Mouse (Mus musculus): ENCODE results near the gene Adam8. TPM values are rescaled to one million over a fixed set of nuclear protein-coding genes. Genes with fewer than 3 reads are reported as not detected.

Adam8 gene
- polyA plus RNA-seq (2015; fragmentation: Nextera tagmentation; extraction: Ambion mirVana): 1.9 and 3.1 TPM in 2 replicates

GRCm38 (mm10) chr7:139992406-139992805, at the start of gene Adam8:
Gene Adam8 (minus strand): TSS chr7:139992562.
- ATAC-seq (ENCODE audit: low read depth): peak; percentile 63

GRCm38 (mm10) chr7:140037171-140037555, 44.8 kb upstream of the Adam8 start:
- H3K27ac ChIP-seq (ENCODE audit: low read length): no peak overlapping the region
- 48% methylated on average over 3 of the region's 3 CpGs for WGBS
- no peaks in the 10 kb centered on the region for H3K27me3 ChIP-seq (ENCODE audit: control insufficient read depth, insufficient read depth, low read depth, low read length)
- no peak for ATAC-seq (ENCODE audit: low read depth)
- H3K9ac ChIP-seq (ENCODE audit: low read length): peak overlapping the region; percentile 87
- H3K9me3 ChIP-seq (ENCODE audit: control insufficient read depth, low read length): no peaks in the 10 kb centered on the region
- H3K36me3 ChIP-seq (ENCODE audit: control insufficient read depth, insufficient read depth, low read length): peaks cover 10% of the 10 kb centered on the region
- peaks cover 15% of the 10 kb centered on the region for H3K4me1 ChIP-seq (replicated peaks; ENCODE audit: control insufficient read depth, insufficient read depth, low read length)
- H3K4me2 ChIP-seq (ENCODE audit: low read depth, low read length): peak overlapping the region; percentile 97
- peak overlapping the region; percentile 96 for H3K4me3 ChIP-seq (ENCODE audit: low read length)

More at GRCm38 (mm10) chr7:139992406-139992805, at the start of gene Adam8:
- no peaks in the 10 kb centered on the region for H3K9me3 ChIP-seq (ENCODE audit: control insufficient read depth, low read length)
- H3K36me3 ChIP-seq (ENCODE audit: control insufficient read depth, insufficient read depth, low read length): peaks cover 14% of the 10 kb centered on the region
- no peak within 1 kb of the TSS for H3K27ac ChIP-seq (ENCODE audit: low read length)
- no peaks in the 10 kb centered on the region for H3K27me3 ChIP-seq (ENCODE audit: control insufficient read depth, insufficient read depth, low read depth, low read length)
- H3K4me1 ChIP-seq (replicated peaks; ENCODE audit: control insufficient read depth, insufficient read depth, low read length): no peaks in the 10 kb centered on the region
- H3K4me3 ChIP-seq (ENCODE audit: low read length): no peak within 1 kb of the TSS
- no peak within 1 kb of the TSS for H3K4me2 ChIP-seq (ENCODE audit: low read depth, low read length)
- no peak within 1 kb of the TSS for H3K9ac ChIP-seq (ENCODE audit: low read length)
- WGBS: 26% methylated on average over 7 of the region's 7 CpGs

- WGBS: under 1% methylated on average over 69 of the region's 69 CpGs
- H3K27me3 ChIP-seq (ENCODE audit: control insufficient read depth, insufficient read depth, low read depth, low read length): no peaks in the 10 kb centered on the region
- H3K4me3 ChIP-seq (ENCODE audit: low read length): peak within 1 kb of the TSS; percentile 96
- peaks cover 14% of the 10 kb centered on the region for H3K36me3 ChIP-seq (ENCODE audit: control insufficient read depth, insufficient read depth, low read length)
- peak; percentile 99 for ATAC-seq (ENCODE audit: low read depth)
- H3K4me1 ChIP-seq (replicated peaks; ENCODE audit: control insufficient read depth, insufficient read depth, low read length): peaks cover 15% of the 10 kb centered on the region
- H3K9me3 ChIP-seq (ENCODE audit: control insufficient read depth, low read length): no peaks in the 10 kb centered on the region
- peak within 1 kb of the TSS; percentile 87 for H3K9ac ChIP-seq (ENCODE audit: low read length)
- H3K27ac ChIP-seq (ENCODE audit: low read length): peak within 1 kb of the TSS; percentile 92
- peak within 1 kb of the TSS; percentile 97 for H3K4me2 ChIP-seq (ENCODE audit: low read depth, low read length)
Measured at GRCm38 (mm10) chr7:140036281-140037170, 44.2 kb upstream of the Adam8 start, which contains the start of the genes Zfp511 and Tubgcp2. Gene Zfp511 (plus strand): TSS chr7:140036391. Gene Tubgcp2 (minus strand): TSS chr7:140036669.

DNA sequence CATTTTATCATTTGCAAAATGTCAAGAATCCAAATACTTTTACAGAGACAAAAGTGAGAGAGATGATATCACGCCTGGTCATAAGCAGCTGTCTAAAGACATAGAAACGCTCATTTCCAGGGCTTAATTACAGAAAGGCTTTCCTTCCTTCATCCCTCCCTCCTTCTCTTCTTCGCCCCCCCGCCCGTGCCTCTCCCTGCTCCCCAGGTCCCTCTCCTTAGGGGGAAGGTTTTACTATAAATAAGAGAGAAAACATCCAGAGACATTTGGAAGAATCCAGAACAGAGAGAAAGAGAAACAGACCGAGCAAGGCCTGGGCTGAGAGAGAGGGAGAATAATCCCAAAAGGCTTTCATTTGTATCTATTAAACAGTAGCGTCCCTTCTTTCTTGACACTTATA, 43.1 kb upstream of the Adam8 start:
- Histone ChIP-seq H3K9me3 (ENCODE audit: control insufficient read depth, low read length) (no peaks in the 10 kb centered on the region), H3K27me3 (ENCODE audit: control insufficient read depth, insufficient read depth, low read depth, low read length) (no peaks in the 10 kb centered on the region), H3K27ac (ENCODE audit: low read length) (peak overlapping the region; percentile 92; the same call in 1 of the 2 replicates), H3K9ac (ENCODE audit: low read length) (peak overlapping the region; percentile 87), H3K36me3 (ENCODE audit: control insufficient read depth, insufficient read depth, low read length) (peaks cover 23% of the 10 kb centered on the region), H3K4me2 (ENCODE audit: low read depth, low read length) (peak overlapping the region; percentile 97), H3K4me1 (replicated peaks; ENCODE audit: control insufficient read depth, insufficient read depth, low read length) (peaks cover 15% of the 10 kb centered on the region), H3K4me3 (ENCODE audit: low read length) (peak overlapping the region; percentile 96)
- WGBS: 7% methylated on average over 7 of the region's 7 CpGs
- no peak for ATAC-seq (ENCODE audit: low read depth)

- H3K27me3 ChIP-seq (ENCODE audit: control insufficient read depth, insufficient read depth, low read depth, low read length): no peaks in the 10 kb centered on the region
- ATAC-seq (ENCODE audit: low read depth): no peak
- no peak overlapping the region for H3K4me3 ChIP-seq (ENCODE audit: low read length)
- H3K36me3 ChIP-seq (ENCODE audit: control insufficient read depth, insufficient read depth, low read length): peaks cover 42% of the 10 kb centered on the region
- H3K4me1 ChIP-seq (replicated peaks; ENCODE audit: control insufficient read depth, insufficient read depth, low read length): peaks cover 15% of the 10 kb centered on the region
- no peaks in the 10 kb centered on the region for H3K9me3 ChIP-seq (ENCODE audit: control insufficient read depth, low read length)
- H3K9ac ChIP-seq (ENCODE audit: low read length): no peak overlapping the region
- no peak overlapping the region for H3K27ac ChIP-seq (ENCODE audit: low read length)
- H3K4me2 ChIP-seq (ENCODE audit: low read depth, low read length): no peak overlapping the region
- WGBS: 95% methylated on average over 9 of the region's 9 CpGs
Measured at GRCm38 (mm10) chr7:140033386-140033785, 41.0 kb upstream of the Adam8 start.

DNA sequence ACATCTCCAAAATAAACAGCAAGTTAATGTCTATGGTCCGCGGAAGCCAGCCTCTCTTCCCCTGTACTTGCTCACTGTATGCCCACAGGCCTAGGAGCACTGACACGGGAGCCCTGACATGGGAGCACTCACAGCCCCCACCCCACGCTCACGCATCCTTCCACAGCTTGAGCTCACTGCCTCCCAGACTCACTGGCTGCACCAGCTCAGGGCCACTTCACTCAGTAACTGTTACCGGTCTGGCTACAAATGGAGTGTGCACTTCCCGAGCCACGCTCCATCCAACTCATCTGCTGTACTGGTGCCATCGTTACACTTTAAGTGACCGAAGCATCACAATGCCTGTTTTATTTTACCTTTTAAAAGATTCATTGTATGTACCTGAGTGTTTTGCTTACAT, 40.0 kb upstream of the Adam8 start:
- no peak for ATAC-seq (ENCODE audit: low read depth)
- no peak overlapping the region for H3K4me3 ChIP-seq (ENCODE audit: low read length)
- H3K9me3 ChIP-seq (ENCODE audit: control insufficient read depth, low read length): no peaks in the 10 kb centered on the region
- 95% methylated on average over 10 of the region's 10 CpGs for WGBS
- peaks cover 15% of the 10 kb centered on the region for H3K4me1 ChIP-seq (replicated peaks; ENCODE audit: control insufficient read depth, insufficient read depth, low read length)
- no peaks in the 10 kb centered on the region for H3K27me3 ChIP-seq (ENCODE audit: control insufficient read depth, insufficient read depth, low read depth, low read length)
- H3K36me3 ChIP-seq (ENCODE audit: control insufficient read depth, insufficient read depth, low read length): peaks cover 48% of the 10 kb centered on the region
- H3K4me2 ChIP-seq (ENCODE audit: low read depth, low read length): no peak overlapping the region
- no peak overlapping the region for H3K27ac ChIP-seq (ENCODE audit: low read length)
- no peak overlapping the region for H3K9ac ChIP-seq (ENCODE audit: low read length)

- Histone ChIP-seq H3K4me3 (ENCODE audit: low read length) (no peak overlapping the region), H3K4me2 (ENCODE audit: low read depth, low read length) (no peak overlapping the region), H3K4me1 (replicated peaks; ENCODE audit: control insufficient read depth, insufficient read depth, low read length) (peaks cover 9% of the 10 kb centered on the region), H3K36me3 (ENCODE audit: control insufficient read depth, insufficient read depth, low read length) (peaks cover 48% of the 10 kb centered on the region), H3K9ac (ENCODE audit: low read length) (no peak overlapping the region), H3K27me3 (ENCODE audit: control insufficient read depth, insufficient read depth, low read depth, low read length) (no peaks in the 10 kb centered on the region), H3K9me3 (ENCODE audit: control insufficient read depth, low read length) (no peaks in the 10 kb centered on the region), H3K27ac (ENCODE audit: low read length) (no peak overlapping the region)
- no peak for ATAC-seq (ENCODE audit: low read depth)
- WGBS: 90% methylated on average over 12 of the region's 12 CpGs
Measured at GRCm38 (mm10) chr7:140031771-140032170, 39.4 kb upstream of the Adam8 start.

GRCm38 (mm10) chr7:140011336-140011735, 19.0 kb upstream of the Adam8 start:
- Histone ChIP-seq H3K27ac (ENCODE audit: low read length) (no peak overlapping the region), H3K4me1 (replicated peaks; ENCODE audit: control insufficient read depth, insufficient read depth, low read length) (no peaks in the 10 kb centered on the region), H3K9me3 (ENCODE audit: control insufficient read depth, low read length) (no peaks in the 10 kb centered on the region; the same call in 1 of the 2 replicates), H3K4me3 (ENCODE audit: low read length) (no peak overlapping the region), H3K36me3 (ENCODE audit: control insufficient read depth, insufficient read depth, low read length) (peaks cover 17% of the 10 kb centered on the region), H3K27me3 (ENCODE audit: control insufficient read depth, insufficient read depth, low read depth, low read length) (no peaks in the 10 kb centered on the region), H3K9ac (ENCODE audit: low read length) (no peak overlapping the region), H3K4me2 (ENCODE audit: low read depth, low read length) (no peak overlapping the region)
- 96% methylated on average over 17 of the region's 17 CpGs for WGBS
- ATAC-seq (ENCODE audit: low read depth): no peak

DNA sequence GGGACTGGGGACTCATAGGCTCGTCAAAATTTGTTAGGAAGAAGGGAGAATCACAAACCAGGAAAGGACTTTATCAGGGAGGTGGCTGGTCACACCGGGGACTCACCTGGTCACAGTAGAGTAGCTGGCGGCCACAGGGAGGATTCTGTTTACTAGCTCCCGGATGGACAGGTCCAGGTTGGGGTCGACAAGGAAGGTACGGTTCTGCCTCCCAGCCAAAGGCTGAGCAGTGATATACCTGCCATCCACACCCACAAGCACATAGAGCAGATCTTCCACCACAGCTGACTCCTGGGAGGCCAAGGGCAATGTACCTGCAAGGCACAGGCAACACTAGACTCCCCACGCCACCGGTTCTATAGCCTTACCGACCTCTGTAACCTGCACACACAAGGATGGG, 15.4 kb upstream of the Adam8 start:
- WGBS: 92% methylated on average over 9 of the region's 9 CpGs
- no peak overlapping the region for H3K4me3 ChIP-seq (ENCODE audit: low read length)
- H3K36me3 ChIP-seq (ENCODE audit: control insufficient read depth, insufficient read depth, low read length): peaks cover 35% of the 10 kb centered on the region
- H3K9ac ChIP-seq (ENCODE audit: low read length): no peak overlapping the region
- no peak overlapping the region for H3K27ac ChIP-seq (ENCODE audit: low read length)
- no peak overlapping the region for H3K4me2 ChIP-seq (ENCODE audit: low read depth, low read length)
- ATAC-seq (ENCODE audit: low read depth): no peak
- no peaks in the 10 kb centered on the region for H3K9me3 ChIP-seq (ENCODE audit: control insufficient read depth, low read length)
- H3K4me1 ChIP-seq (replicated peaks; ENCODE audit: control insufficient read depth, insufficient read depth, low read length): no peaks in the 10 kb centered on the region
- no peaks in the 10 kb centered on the region for H3K27me3 ChIP-seq (ENCODE audit: control insufficient read depth, insufficient read depth, low read depth, low read length)

Data from lung, embryonic 16.5 days (tissue).